Mouse (Mus musculus) lung, postnatal 0 days (tissue): ENCODE data around the gene B4galt2. TPM values are rescaled to one million over a fixed set of nuclear protein-coding genes. Genes with fewer than 3 reads are reported as not detected.

Experiments
- ATAC-seq: fragments of 200-750 bp; cut with Nextera tagmentation; 2 replicates; pipeline ENCODE4 v1.8.0; 2017; ENCODE audit warnings: moderate library complexity
- DNase-seq: peaks from one replicate; pipeline ENCODE4 v3.0.0-alpha.2; 2016; ENCODE audit warnings: low spot score
- H3K27ac ChIP-seq: fragments of 300-500 bp; sonication (generic); 2 replicates; pipeline ENCODE4 v1.5.1; 2014; ENCODE audit warnings: antibody characterized with exemption, mild to moderate bottlenecking, low read length, mixed read lengths
- H3K27me3 ChIP-seq: fragments of 300-500 bp; sonication (generic); replicated peaks from 2 replicates; pipeline ENCODE4 v1.6.1; 2014; ENCODE audit warnings: low read length, mixed read lengths; ENCODE audit not compliant: insufficient read depth
- H3K36me3 ChIP-seq: fragments of 300-500 bp; sonication (generic); 2 replicates; pipeline ENCODE4 v1.6.1; 2014; ENCODE audit warnings: low read length, mixed read lengths; ENCODE audit not compliant: insufficient read depth
- H3K4me1 ChIP-seq: fragments of 300-500 bp; sonication (generic); 2 replicates; pipeline ENCODE4 v1.6.1; 2014; ENCODE audit warnings: antibody characterized with exemption, low read depth, low read length, mixed read lengths; ENCODE audit not compliant: insufficient read depth
- H3K4me2 ChIP-seq: fragments of 300-500 bp; sonication (generic); replicated peaks from 2 replicates; pipeline ENCODE4 v1.6.1; 2014; ENCODE audit warnings: low read depth, mild to moderate bottlenecking, low read length, moderate library complexity, mixed read lengths
- H3K4me3 ChIP-seq: fragments of 300-500 bp; sonication (generic); 2 replicates; pipeline ENCODE4 v1.5.1; 2014; ENCODE audit warnings: low read depth, low read length
- H3K9ac ChIP-seq: fragments of 300-500 bp; sonication (generic); replicated peaks from 2 replicates; pipeline ENCODE4 v1.6.1; 2014; ENCODE audit warnings: low read depth, mild to moderate bottlenecking
- H3K9me3 ChIP-seq: fragments of 300-500 bp; sonication (generic); 2 replicates; pipeline ENCODE4 v1.6.1; 2016; ENCODE audit warnings: low read length, mixed read lengths
- CTCF ChIP-seq: IDR thresholded peaks from 2 replicates; pipeline ENCODE4 v1.5.1; 2016; ENCODE audit warnings: antibody characterized with exemption, mild to moderate bottlenecking
- EP300 ChIP-seq: IDR thresholded peaks from 2 replicates; pipeline ENCODE4 v1.6.1; 2016; ENCODE audit warnings: antibody characterized with exemption, mild to moderate bottlenecking, control low read depth
- WGBS: fragments of 180-500 bp; shearing (Covaris S2); extraction: QIAGEN DNeasy Blood & Tissue Kit; methylation state at CpG from one replicate; pipeline ENCODE4 v1.1.7; 2014; 5-methylcytosine and 5-hydroxymethylcytosine counted together
- polyA plus RNA-seq: library from polyadenylated mRNA; unstranded; fragments of >200 nt; fragmentation: Nextera tagmentation; extraction: Ambion mirVana; gene quantifications from 2 replicates; pipeline ENCODE4 v1.2.1, GENCODE M21; 2015

The B4galt2 gene
- polyA plus RNA-seq, 1 experiment from 2014 or later, result 7.2 TPM

- peaks cover 14% of the 10 kb centered on the region for H3K4me1 ChIP-seq
- peak within 1 kb of the TSS; percentile 89 for H3K27ac ChIP-seq
- H3K9ac ChIP-seq, result peak within 1 kb of the TSS; percentile 76
- DNase-seq (no peak), ATAC-seq (no peak)
- H3K36me3 ChIP-seq, result no peaks in the 10 kb centered on the region
- H3K27me3 ChIP-seq, result no peaks in the 10 kb centered on the region
- H3K4me2 ChIP-seq, result peak within 1 kb of the TSS; percentile 99
- H3K9me3 ChIP-seq, result no peaks in the 10 kb centered on the region
- WGBS, result 29% methylated on average over 3 of the region's 3 CpGs
- TF ChIP-seq EP300, result no peak
- TF ChIP-seq CTCF, result no peak; the same call in 1 of the 2 replicates
- H3K4me3 ChIP-seq, result peak within 1 kb of the TSS; percentile 79
These were observed 48.8 kb downstream of the B4galt2 start, which contains the start of gene Slc6a9 for GRCm38 (mm10) chr4:117834457-117834844. Slc6a9 (plus strand) TSS chr4:117834506.

- no peaks in the 10 kb centered on the region for H3K27me3 ChIP-seq
- peak overlapping the region; percentile 2; the same call in 1 of the 2 replicates for H3K9ac ChIP-seq
- 65% methylated on average over 9 of the region's 9 CpGs for WGBS
- no peaks in the 10 kb centered on the region for H3K36me3 ChIP-seq
- H3K9me3 ChIP-seq, result no peaks in the 10 kb centered on the region
- ATAC-seq (no peak), DNase-seq (no peak)
- H3K4me1 ChIP-seq, result peaks cover 9% of the 10 kb centered on the region
- TF ChIP-seq EP300, result no peak
- no peak for TF ChIP-seq CTCF
- no peak overlapping the region for H3K4me3 ChIP-seq
- no peak overlapping the region for H3K4me2 ChIP-seq
- no peak overlapping the region for H3K27ac ChIP-seq
These were observed 51.2 kb downstream of the B4galt2 start for GRCm38 (mm10) chr4:117831920-117832691.

GRCm38 (mm10) chr4:117831499-117831898 is 51.8 kb downstream of the B4galt2 start:
- 62% methylated on average over 2 of the region's 2 CpGs for WGBS
- Histone ChIP-seq H3K4me2 (no peak overlapping the region), H3K4me3 (no peak overlapping the region), H3K9ac (no peak overlapping the region), H3K9me3 (no peaks in the 10 kb centered on the region), H3K27me3 (0 out of 2 replicates have a peak, but pooled peaks cover 2% of the 10 kb centered on the region), H3K27ac (no peak overlapping the region), H3K36me3 (no peaks in the 10 kb centered on the region), H3K4me1 (peaks cover 5% of the 10 kb centered on the region; the same call in 1 of the 2 replicates)
- no peak for DNase-seq
- no peak for ATAC-seq
- TF ChIP-seq EP300, result no peak
- no peak for TF ChIP-seq CTCF

- Histone ChIP-seq H3K27ac (no peak overlapping the region), H3K36me3 (no peaks in the 10 kb centered on the region), H3K9ac (no peak overlapping the region), H3K27me3 (0 out of 2 replicates have a peak, but pooled peaks cover 3% of the 10 kb centered on the region), H3K4me3 (no peak overlapping the region), H3K4me2 (no peak overlapping the region), H3K9me3 (no peaks in the 10 kb centered on the region), H3K4me1 (peaks cover 5% of the 10 kb centered on the region; the same call in 1 of the 2 replicates)
- ATAC-seq (no peak), DNase-seq (no peak)
- 88% methylated on average over 9 of the region's 9 CpGs for WGBS
- TF ChIP-seq EP300 (no peak), CTCF (no peak)
These were observed 52.5 kb downstream of the B4galt2 start for GRCm38 (mm10) chr4:117830801-117831200.

- peak overlapping the region; percentile 32 for H3K4me2 ChIP-seq
- ATAC-seq (peak; percentile 60), DNase-seq (peak; percentile 68)
- 4% methylated on average over 5 of the region's 5 CpGs for WGBS
- peaks cover 5% of the 10 kb centered on the region; the same call in 1 of the 2 replicates for H3K4me1 ChIP-seq
- no peak overlapping the region for H3K9ac ChIP-seq
- no peaks in the 10 kb centered on the region for H3K9me3 ChIP-seq
- TF ChIP-seq CTCF, result no peak
- 0 out of 2 replicates have a peak, but pooled peaks have one; percentile 12 for TF ChIP-seq EP300
- no peaks in the 10 kb centered on the region for H3K36me3 ChIP-seq
- H3K27ac ChIP-seq, result no peak overlapping the region
- 0 out of 2 replicates have a peak, but pooled peaks cover 3% of the 10 kb centered on the region for H3K27me3 ChIP-seq
- H3K4me3 ChIP-seq, result no peak overlapping the region
These were observed 53.1 kb downstream of the B4galt2 start for GRCm38 (mm10) chr4:117830124-117830551.

GRCm38 (mm10) chr4:117829260-117830123 is 53.8 kb downstream of the B4galt2 start:
- peak; percentile 94 for TF ChIP-seq CTCF
- TF ChIP-seq EP300, result no peak
- Histone ChIP-seq H3K4me1 (peaks cover under 1% of the 10 kb centered on the region; the same call in 1 of the 2 replicates), H3K36me3 (no peaks in the 10 kb centered on the region), H3K9me3 (no peaks in the 10 kb centered on the region), H3K9ac (no peak overlapping the region), H3K4me2 (peak overlapping the region; percentile 32), H3K4me3 (no peak overlapping the region), H3K27ac (0 out of 2 replicates have a peak overlapping the region, but pooled peaks have one; percentile 3), H3K27me3 (0 out of 2 replicates have a peak, but pooled peaks cover 3% of the 10 kb centered on the region)
- ATAC-seq (peak; percentile 69), DNase-seq (peak; percentile 82)
- WGBS, result 11% methylated on average over 12 of the region's 12 CpGs
